11 mouse cellular contexts compared by ENCODE assay signal in genomic region chr4:84018774-84019173, GRCm38 (mm10).
DNase-seq lines count a peak whose midpoint lies in the region; ATAC-seq and TF ChIP-seq lines count a peak whose summit lies in the region.
"Had no signal": no experiment of that assay in that cellular context is flagged by ENCODE, and none has a peak within 500 bp of the region (broad histone marks: within the 10 kb centered on the region; RNA-seq: fewer than 3 reads in every experiment).

No protein-coding gene starts in this region.

- no peaks in the 10 kb centered on the region for H3K27me3 ChIP-seq in lung, embryonic 14.5 days (ENCODE audit: insufficient read depth, low read length)
- no peaks in the 10 kb centered on the region for H3K27me3 ChIP-seq in intestine, embryonic 16.5 days (replicated peaks; ENCODE audit: control insufficient read depth, insufficient read depth, low read length)
- H3K27me3 ChIP-seq in forebrain, postnatal 0 days (ENCODE audit: insufficient read depth, low read length), result no peaks in the 10 kb centered on the region
- H3K27me3 ChIP-seq: hindbrain, embryonic 15.5 days had no signal

- no peaks in the 10 kb centered on the region for H3K36me3 ChIP-seq in lung, embryonic 14.5 days (ENCODE audit: insufficient read depth)
- H3K36me3 ChIP-seq in intestine, embryonic 16.5 days (ENCODE audit: control insufficient read depth, insufficient read depth, low read length), result no peaks in the 10 kb centered on the region
- H3K36me3 ChIP-seq in forebrain, postnatal 0 days (ENCODE audit: insufficient read depth), result no peaks in the 10 kb centered on the region
- H3K36me3 ChIP-seq: hindbrain, embryonic 15.5 days had no signal

- H3K27ac ChIP-seq in lung, embryonic 14.5 days (ENCODE audit: low read depth), result peak overlapping the region; percentile 69
- peak overlapping the region; percentile 24 for H3K27ac ChIP-seq in intestine, embryonic 16.5 days (ENCODE audit: low read length)
- H3K27ac ChIP-seq in forebrain, postnatal 0 days (ENCODE audit: low read depth, low read length), result no peak overlapping the region
- H3K27ac ChIP-seq: hindbrain, embryonic 15.5 days had no signal

- no peak overlapping the region for H3K4me2 ChIP-seq in lung, embryonic 14.5 days
- H3K4me2 ChIP-seq in intestine, embryonic 16.5 days (ENCODE audit: low read depth, low read length), result no peak overlapping the region
- no peak overlapping the region for H3K4me2 ChIP-seq in forebrain, postnatal 0 days (ENCODE audit: low read depth)
- H3K4me2 ChIP-seq: hindbrain, embryonic 15.5 days had no signal

- no peak for TF ChIP-seq CTCF in lung, embryonic 14.5 days (IDR thresholded peaks at IDR 0.05; ENCODE audit: low read depth)
- TF ChIP-seq CTCF in forebrain, postnatal 0 days (IDR thresholded peaks at IDR 0.05; ENCODE audit: low read depth), result no peak

- 23% methylated on average over 7 of the region's 7 CpGs for WGBS in lung, embryonic 14.5 days
- WGBS in intestine, embryonic 16.5 days, result 54% methylated on average over 7 of the region's 7 CpGs
- 63% methylated on average over 7 of the region's 7 CpGs for WGBS in forebrain, postnatal 0 days

- DNase-seq in lung, embryonic 14.5 days, result peak; percentile 84
- DNase-seq in lung, postnatal 25 days (ENCODE audit: low spot score), result no peak
- peak; percentile 38 for DNase-seq in gastrocnemius, postnatal 14 days
- peak; percentile 28 for DNase-seq in skeletal muscle tissue, adult 2 months (ENCODE audit: low read depth, low spot score)
- no peak for DNase-seq in forebrain, postnatal 0 days
- no peak for DNase-seq in retina, embryonic 14.5 days (ENCODE audit: low spot score)
- DNase-seq: embryo, embryonic 11 days; layer of hippocampus, postnatal 36 days; thymus, adult 18-20 months had no signal

- intact Hi-C loops in gastrocnemius, postnatal 14 days (cut with DNase I; ENCODE audit: low total_unique reads), result no loop called here

- H3K4me3 ChIP-seq in lung, embryonic 14.5 days (ENCODE audit: low read depth, low read length), result no peak overlapping the region
- H3K4me3 ChIP-seq in intestine, embryonic 16.5 days (ENCODE audit: low read length), result no peak overlapping the region
- no peak overlapping the region for H3K4me3 ChIP-seq in forebrain, postnatal 0 days (ENCODE audit: low read depth, low read length)
- H3K4me3 ChIP-seq: hindbrain, embryonic 15.5 days had no signal

- H3K9me3 ChIP-seq in lung, embryonic 14.5 days (ENCODE audit: low read depth, low read length), result no peaks in the 10 kb centered on the region
- H3K9me3 ChIP-seq in intestine, embryonic 16.5 days (ENCODE audit: control insufficient read depth, low read length), result no peaks in the 10 kb centered on the region
- no peaks in the 10 kb centered on the region for H3K9me3 ChIP-seq in forebrain, postnatal 0 days (ENCODE audit: low read length)
- H3K9me3 ChIP-seq: hindbrain, embryonic 15.5 days had no signal

- peaks cover 21% of the 10 kb centered on the region for H3K4me1 ChIP-seq in lung, embryonic 14.5 days (ENCODE audit: insufficient read depth)
- H3K4me1 ChIP-seq in intestine, embryonic 16.5 days (ENCODE audit: control insufficient read depth, insufficient read depth, low read length), result 0 out of 2 replicates have a peak, but pooled peaks cover 5% of the 10 kb centered on the region
- no peaks in the 10 kb centered on the region for H3K4me1 ChIP-seq in forebrain, postnatal 0 days (ENCODE audit: insufficient read depth)
- H3K4me1 ChIP-seq: hindbrain, embryonic 15.5 days had no signal

- peak; percentile 75 for ATAC-seq in lung, embryonic 14.5 days (ENCODE audit: insufficient read depth)
- no peak for ATAC-seq in intestine, embryonic 16.5 days
- no peak for ATAC-seq in forebrain, postnatal 0 days

- H3K9ac ChIP-seq in lung, embryonic 14.5 days, result no peak overlapping the region
- H3K9ac ChIP-seq in intestine, embryonic 16.5 days (ENCODE audit: low read depth, low read length), result no peak overlapping the region
- H3K9ac ChIP-seq in forebrain, postnatal 0 days, result no peak overlapping the region
- H3K9ac ChIP-seq: hindbrain, embryonic 15.5 days had no signal

Comparison
In these comparisons a context has a peak if more than half of its experiments do, and no peak if none do; other contexts are left out.
1. DNase-seq: peak in lung, embryonic 14.5 days (single experiment), gastrocnemius, postnatal 14 days (single experiment) and skeletal muscle tissue, adult 2 months (single experiment); none in lung, postnatal 25 days (single experiment), forebrain, postnatal 0 days (single experiment) and retina, embryonic 14.5 days (single experiment).